Mouse (Mus musculus): ENCODE data around the gene E2f7. TPM values are rescaled to one million over a fixed set of nuclear protein-coding genes. Genes with fewer than 3 reads are reported as not detected.

Gene E2f7
- polyA plus RNA-seq, 1 experiment from 2014 or later: 6.9 TPM

GRCm38 (mm10) chr10:110806471-110806870 is 61.2 kb downstream of the E2f7 start:
- no peaks in the 10 kb centered on the region for H3K36me3 ChIP-seq (ENCODE audit: control insufficient read depth, insufficient read depth, low read length)
- H3K27ac ChIP-seq (replicated peaks; ENCODE audit: low read depth, low read length): no peak overlapping the region
- no peak overlapping the region for H3K4me3 ChIP-seq (replicated peaks; ENCODE audit: low read depth, low read length)
- H3K9ac ChIP-seq (replicated peaks; ENCODE audit: low read length): no peak overlapping the region
- no peaks in the 10 kb centered on the region for H3K9me3 ChIP-seq (ENCODE audit: control insufficient read depth, low read length)
- H3K4me1 ChIP-seq (ENCODE audit: control insufficient read depth, insufficient read depth, low read length): no peaks in the 10 kb centered on the region
- DNase-seq: no peak
- 89% methylated on average over 8 of the region's 8 CpGs for WGBS
- ATAC-seq (ENCODE audit: low FRiP score, low TSS enrichment): no peak
- H3K27me3 ChIP-seq (ENCODE audit: control insufficient read depth, insufficient read depth, low read length): no peaks in the 10 kb centered on the region
- H3K4me2 ChIP-seq (ENCODE audit: low read length): no peak overlapping the region

- ATAC-seq (ENCODE audit: low FRiP score, low TSS enrichment) (no peak), DNase-seq (no peak)
- Histone ChIP-seq H3K9me3 (ENCODE audit: control insufficient read depth, low read length) (no peaks in the 10 kb centered on the region), H3K27ac (replicated peaks; ENCODE audit: low read depth, low read length) (no peak overlapping the region), H3K36me3 (ENCODE audit: control insufficient read depth, insufficient read depth, low read length) (no peaks in the 10 kb centered on the region), H3K4me1 (ENCODE audit: control insufficient read depth, insufficient read depth, low read length) (no peaks in the 10 kb centered on the region), H3K27me3 (ENCODE audit: control insufficient read depth, insufficient read depth, low read length) (no peaks in the 10 kb centered on the region), H3K4me3 (replicated peaks; ENCODE audit: low read depth, low read length) (no peak overlapping the region), H3K4me2 (ENCODE audit: low read length) (no peak overlapping the region), H3K9ac (replicated peaks; ENCODE audit: low read length) (no peak overlapping the region)
- 68% methylated on average over 2 of the region's 2 CpGs for WGBS
Observed at GRCm38 (mm10) chr10:110810528-110810927, 65.3 kb downstream of the E2f7 start.

GRCm38 (mm10) chr10:110811209-110811861 is 66.1 kb downstream of the E2f7 start:
- ATAC-seq (ENCODE audit: low FRiP score, low TSS enrichment): no peak
- H3K4me1 ChIP-seq (ENCODE audit: control insufficient read depth, insufficient read depth, low read length): no peaks in the 10 kb centered on the region

GRCm38 (mm10) chr10:110811862-110812225 is 66.6 kb downstream of the E2f7 start:
- Histone ChIP-seq H3K36me3 (ENCODE audit: control insufficient read depth, insufficient read depth, low read length) (no peaks in the 10 kb centered on the region), H3K27me3 (ENCODE audit: control insufficient read depth, insufficient read depth, low read length) (no peaks in the 10 kb centered on the region), H3K9me3 (ENCODE audit: control insufficient read depth, low read length) (no peaks in the 10 kb centered on the region), H3K4me2 (ENCODE audit: low read length) (no peak overlapping the region), H3K9ac (replicated peaks; ENCODE audit: low read length) (no peak overlapping the region), H3K4me3 (replicated peaks; ENCODE audit: low read depth, low read length) (no peak overlapping the region), H3K27ac (replicated peaks; ENCODE audit: low read depth, low read length) (no peak overlapping the region), H3K4me1 (ENCODE audit: control insufficient read depth, insufficient read depth, low read length) (no peaks in the 10 kb centered on the region)
- 69% methylated on average over 2 of the region's 2 CpGs for WGBS
- DNase-seq: no peak
- no peak for ATAC-seq (ENCODE audit: low FRiP score, low TSS enrichment)

More at GRCm38 (mm10) chr10:110811209-110811861, 66.1 kb downstream of the E2f7 start:
- DNase-seq: no peak
- Histone ChIP-seq H3K27me3 (ENCODE audit: control insufficient read depth, insufficient read depth, low read length) (no peaks in the 10 kb centered on the region), H3K4me2 (ENCODE audit: low read length) (no peak overlapping the region), H3K36me3 (ENCODE audit: control insufficient read depth, insufficient read depth, low read length) (no peaks in the 10 kb centered on the region), H3K9me3 (ENCODE audit: control insufficient read depth, low read length) (no peaks in the 10 kb centered on the region), H3K27ac (replicated peaks; ENCODE audit: low read depth, low read length) (no peak overlapping the region), H3K9ac (replicated peaks; ENCODE audit: low read length) (no peak overlapping the region), H3K4me3 (replicated peaks; ENCODE audit: low read depth, low read length) (no peak overlapping the region)
- 85% methylated on average over 10 of the region's 10 CpGs for WGBS

- ATAC-seq (ENCODE audit: low FRiP score, low TSS enrichment): no peak
- H3K4me3 ChIP-seq (replicated peaks; ENCODE audit: low read depth, low read length): no peak overlapping the region
- H3K4me1 ChIP-seq (ENCODE audit: control insufficient read depth, insufficient read depth, low read length): no peaks in the 10 kb centered on the region
- no peak overlapping the region for H3K4me2 ChIP-seq (ENCODE audit: low read length)
- H3K27me3 ChIP-seq (ENCODE audit: control insufficient read depth, insufficient read depth, low read length): no peaks in the 10 kb centered on the region
- 85% methylated on average over 11 of the region's 11 CpGs for WGBS
- no peaks in the 10 kb centered on the region for H3K36me3 ChIP-seq (ENCODE audit: control insufficient read depth, insufficient read depth, low read length)
- no peak overlapping the region for H3K9ac ChIP-seq (replicated peaks; ENCODE audit: low read length)
- DNase-seq: no peak
- H3K27ac ChIP-seq (replicated peaks; ENCODE audit: low read depth, low read length): no peak overlapping the region
- no peaks in the 10 kb centered on the region for H3K9me3 ChIP-seq (ENCODE audit: control insufficient read depth, low read length)
Observed at GRCm38 (mm10) chr10:110821139-110821538, 75.9 kb downstream of the E2f7 start.

GRCm38 (mm10) chr10:110821692-110822091 is 76.5 kb downstream of the E2f7 start:
- Histone ChIP-seq H3K9me3 (ENCODE audit: control insufficient read depth, low read length) (no peaks in the 10 kb centered on the region), H3K27ac (replicated peaks; ENCODE audit: low read depth, low read length) (no peak overlapping the region), H3K9ac (replicated peaks; ENCODE audit: low read length) (no peak overlapping the region), H3K4me1 (ENCODE audit: control insufficient read depth, insufficient read depth, low read length) (no peaks in the 10 kb centered on the region), H3K27me3 (ENCODE audit: control insufficient read depth, insufficient read depth, low read length) (no peaks in the 10 kb centered on the region), H3K36me3 (ENCODE audit: control insufficient read depth, insufficient read depth, low read length) (no peaks in the 10 kb centered on the region), H3K4me2 (ENCODE audit: low read length) (no peak overlapping the region), H3K4me3 (replicated peaks; ENCODE audit: low read depth, low read length) (no peak overlapping the region)
- no peak for DNase-seq
- 87% methylated on average over 3 of the region's 3 CpGs for WGBS
- ATAC-seq (ENCODE audit: low FRiP score, low TSS enrichment): no peak

GRCm38 (mm10) chr10:110832336-110832735 is 87.1 kb downstream of the E2f7 start:
- no peaks in the 10 kb centered on the region for H3K36me3 ChIP-seq (ENCODE audit: control insufficient read depth, insufficient read depth, low read length)
- H3K4me3 ChIP-seq (replicated peaks; ENCODE audit: low read depth, low read length): no peak overlapping the region
- H3K9me3 ChIP-seq (ENCODE audit: control insufficient read depth, low read length): no peaks in the 10 kb centered on the region
- ATAC-seq (ENCODE audit: low FRiP score, low TSS enrichment) (no peak), DNase-seq (peak; percentile 13)
- H3K4me1 ChIP-seq (ENCODE audit: control insufficient read depth, insufficient read depth, low read length): no peaks in the 10 kb centered on the region
- no peak overlapping the region for H3K27ac ChIP-seq (replicated peaks; ENCODE audit: low read depth, low read length)
- H3K4me2 ChIP-seq (ENCODE audit: low read length): no peak overlapping the region
- H3K9ac ChIP-seq (replicated peaks; ENCODE audit: low read length): no peak overlapping the region
- no peaks in the 10 kb centered on the region for H3K27me3 ChIP-seq (ENCODE audit: control insufficient read depth, insufficient read depth, low read length)
- 45% methylated on average over 6 of the region's 6 CpGs for WGBS

GRCm38 (mm10) chr10:110835115-110835806 is 90.0 kb downstream of the E2f7 start:
- Histone ChIP-seq H3K36me3 (ENCODE audit: control insufficient read depth, insufficient read depth, low read length) (no peaks in the 10 kb centered on the region), H3K9ac (replicated peaks; ENCODE audit: low read length) (no peak overlapping the region), H3K4me2 (ENCODE audit: low read length) (no peak overlapping the region), H3K27me3 (ENCODE audit: control insufficient read depth, insufficient read depth, low read length) (no peaks in the 10 kb centered on the region), H3K9me3 (ENCODE audit: control insufficient read depth, low read length) (no peaks in the 10 kb centered on the region), H3K27ac (replicated peaks; ENCODE audit: low read depth, low read length) (no peak overlapping the region), H3K4me3 (replicated peaks; ENCODE audit: low read depth, low read length) (no peak overlapping the region), H3K4me1 (ENCODE audit: control insufficient read depth, insufficient read depth, low read length) (no peaks in the 10 kb centered on the region)
- no peak for ATAC-seq (ENCODE audit: low FRiP score, low TSS enrichment)
- WGBS: 88% methylated on average over 6 of the region's 6 CpGs
- DNase-seq: no peak

All from midbrain, embryonic 14.5 days (tissue).